Mouse (Mus musculus): ENCODE measurements around the gene Maff.

The Maff gene

DNA sequence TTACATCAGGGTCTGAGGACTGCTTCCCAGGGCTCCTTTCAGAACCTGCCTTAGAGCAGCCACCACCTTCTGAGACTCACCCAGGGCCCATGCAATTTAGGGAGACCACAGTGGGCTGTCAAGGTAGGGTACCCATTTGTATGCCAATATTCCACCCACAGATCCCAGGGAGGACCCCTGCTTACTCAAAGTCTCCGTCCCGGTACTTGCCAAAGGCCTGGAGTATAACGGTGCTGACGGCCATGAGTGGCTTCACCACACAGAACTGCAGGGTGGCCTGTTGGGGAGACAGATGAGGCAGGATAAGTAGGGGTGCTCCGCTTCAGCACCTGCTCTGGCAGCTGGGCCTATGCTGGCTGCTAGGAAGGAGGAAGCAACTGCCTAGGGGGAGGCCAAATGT is 20.0 kb downstream of the Maff start:
- DNase-seq: peak; percentile 47

DNA sequence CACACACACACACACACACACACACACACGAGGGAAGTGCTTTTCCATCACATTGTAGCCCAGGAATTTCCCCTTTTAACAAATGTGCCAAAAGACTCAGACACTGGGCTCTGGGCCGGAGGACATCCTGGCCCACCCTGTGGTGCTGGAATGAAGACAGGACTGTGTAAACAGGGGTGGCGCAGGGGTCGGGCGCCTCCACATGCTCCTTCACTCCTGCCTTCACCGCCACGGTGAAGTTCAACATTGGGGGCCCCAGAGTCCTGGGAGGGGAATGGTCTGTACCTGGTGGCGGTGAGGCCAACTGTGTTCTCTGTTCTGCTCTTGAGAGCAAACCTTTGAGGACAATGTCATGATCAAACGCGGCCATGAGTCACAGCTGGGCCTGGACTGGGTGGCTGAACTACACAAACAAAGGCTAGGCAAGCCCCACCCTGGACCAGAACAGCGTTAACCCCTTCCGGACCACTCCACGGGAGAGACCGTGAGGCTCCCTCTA is 21.9 kb downstream of the Maff start:
- no peak for DNase-seq

DNA sequence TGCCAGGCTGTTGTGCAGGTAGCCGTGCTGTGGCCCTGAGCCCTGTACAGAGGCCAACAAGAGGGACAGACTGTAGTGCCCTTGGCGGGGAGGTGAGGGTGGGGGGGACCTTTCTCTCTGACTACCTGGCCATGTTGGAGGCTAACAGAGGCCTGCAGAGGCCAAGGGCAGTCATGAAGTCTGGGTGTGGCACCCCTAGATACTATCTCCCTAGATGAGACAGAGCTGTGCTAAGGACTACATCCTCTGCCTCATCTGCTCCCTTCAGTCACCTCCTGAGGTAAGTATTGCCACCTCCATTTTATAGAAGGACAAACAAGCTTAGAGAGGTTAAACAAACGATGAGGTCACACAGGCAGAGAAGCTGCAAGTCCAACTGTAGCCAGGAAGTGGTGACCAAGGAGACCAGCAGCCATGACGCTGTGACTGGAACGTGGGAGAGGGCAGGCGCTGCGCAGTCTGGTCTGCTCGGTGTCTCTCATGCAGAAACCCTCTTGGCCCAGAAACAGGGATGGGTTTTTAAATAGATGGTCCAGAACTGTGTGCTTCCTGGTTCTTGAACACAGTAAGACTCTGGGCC is 22.5 kb downstream of the Maff start:
- no peak for DNase-seq

DNA sequence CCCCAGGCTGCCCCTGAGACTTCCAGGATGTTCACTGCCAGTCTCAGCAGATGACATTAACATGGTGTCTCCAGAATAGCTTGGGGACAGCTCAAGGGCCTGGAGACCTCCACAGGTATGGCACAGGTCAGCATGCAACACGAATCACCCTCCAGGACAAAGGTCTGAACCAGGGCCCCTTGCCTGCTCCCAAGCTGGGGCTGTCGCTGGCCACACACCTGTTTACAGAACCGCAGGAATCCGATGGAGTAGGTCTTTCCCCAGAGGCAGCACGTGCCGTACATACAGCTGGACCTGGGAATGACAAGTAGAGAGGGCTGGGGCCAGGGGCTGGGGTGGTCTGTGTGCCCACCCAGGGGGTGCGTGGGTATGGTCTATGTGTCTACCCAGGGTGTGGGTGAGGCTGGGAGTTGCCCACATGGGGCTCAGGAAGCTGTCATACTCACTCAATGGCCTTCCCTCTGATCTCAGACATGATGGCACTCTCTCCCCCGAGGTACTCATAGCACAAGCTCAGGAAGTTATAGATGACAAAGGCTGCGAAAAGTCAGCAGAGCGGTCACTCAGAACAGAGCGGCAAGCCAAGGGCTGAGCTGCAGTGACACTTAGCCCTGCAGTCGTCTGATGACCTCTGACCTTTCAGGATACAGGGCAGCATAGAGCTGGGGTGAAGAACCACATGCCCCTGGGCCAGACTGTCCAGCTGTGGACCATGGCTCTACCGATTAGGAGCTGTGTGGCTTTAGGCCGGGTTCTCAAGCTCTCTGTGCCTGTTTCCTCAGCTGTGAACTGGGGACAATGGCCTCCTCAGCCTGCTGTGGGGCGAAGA is 23.2 kb downstream of the Maff start:
- no peak for DNase-seq

DNA sequence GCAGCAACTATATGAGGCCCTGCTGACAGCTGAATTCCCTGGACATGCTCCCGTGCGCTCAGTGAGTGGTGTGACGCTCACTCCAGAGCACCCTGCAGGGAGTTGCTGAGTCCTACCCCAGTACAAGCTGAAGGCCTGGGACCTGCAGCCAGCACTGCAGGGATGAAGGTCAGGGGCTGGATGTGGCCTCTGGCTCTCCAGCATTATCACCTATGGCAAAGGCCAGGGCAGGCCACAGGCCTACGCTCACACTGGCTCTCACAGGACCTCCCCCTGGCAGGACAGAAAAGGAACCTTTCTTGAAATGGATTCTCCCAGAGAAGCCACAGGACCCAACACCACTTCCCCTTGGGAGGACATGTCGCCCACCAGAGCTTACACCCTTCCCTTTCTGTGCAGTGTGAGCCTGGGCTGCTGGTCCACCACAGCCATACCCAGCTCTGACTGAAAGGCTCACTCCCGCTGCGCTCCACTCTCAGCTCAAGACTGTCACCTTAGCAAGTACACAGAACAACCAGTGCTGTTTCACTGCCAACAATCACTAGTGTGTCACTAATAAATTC is 23.9 kb downstream of the Maff start:
- DNase-seq: no peak

DNA sequence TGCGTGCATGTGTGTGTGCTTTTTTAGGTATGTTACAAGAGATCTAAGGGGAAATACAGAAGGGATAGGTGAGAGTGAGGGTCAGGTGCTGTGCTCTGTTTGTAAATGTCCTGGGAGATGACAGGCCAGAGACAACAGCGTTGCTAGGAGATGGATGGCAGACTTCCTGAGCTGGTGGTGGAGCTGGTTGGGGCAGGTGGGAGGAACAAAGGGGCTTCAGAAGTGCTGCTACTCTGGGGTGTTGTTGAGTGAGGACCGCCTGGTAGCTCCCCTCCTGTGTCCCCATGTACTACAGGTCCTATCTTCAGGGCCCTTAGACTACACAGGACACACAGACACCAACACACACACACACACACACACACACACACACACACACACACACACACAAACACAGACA is 28.3 kb downstream of the Maff start:
- DNase-seq: peak; percentile 70

DNA sequence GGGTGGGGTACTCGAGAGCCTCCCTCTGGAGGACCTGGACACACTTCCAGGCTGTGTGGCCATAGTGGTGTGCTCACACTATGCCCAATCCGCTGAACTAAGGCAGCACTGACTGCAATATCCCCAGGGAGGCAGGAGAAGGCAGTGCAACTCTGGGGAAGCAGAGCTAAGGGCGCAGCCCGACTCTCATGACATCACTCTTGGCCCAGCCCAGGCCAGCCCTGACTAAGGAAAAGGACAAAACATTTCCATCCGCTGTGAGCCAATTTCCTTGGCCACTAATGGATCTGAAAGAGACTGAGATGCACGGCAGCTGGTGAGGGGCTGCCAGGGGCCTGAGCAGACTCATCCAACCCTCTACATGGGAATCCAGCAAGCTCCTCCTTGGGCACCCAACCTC is 31.3 kb downstream of the Maff start:
- no peak for DNase-seq

DNA sequence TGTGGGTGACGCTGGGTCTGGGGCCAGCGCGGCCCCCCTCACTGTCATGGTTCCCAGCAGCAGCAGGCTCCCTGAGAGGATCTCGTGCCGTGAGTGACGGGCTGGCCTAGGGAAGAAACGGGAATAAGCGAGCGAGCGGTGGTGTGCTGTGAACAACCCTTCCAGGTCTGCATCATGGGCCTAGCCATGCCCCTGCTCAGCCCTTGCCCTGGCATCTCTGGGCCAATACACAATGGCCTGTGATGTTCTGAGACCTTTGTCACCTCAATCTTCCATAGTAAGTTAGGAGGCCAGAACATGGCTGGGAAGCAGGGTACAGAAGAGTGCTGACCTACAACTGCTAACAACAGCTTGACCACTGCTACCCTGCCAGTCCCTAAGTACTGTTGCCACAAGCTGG is 32.2 kb downstream of the Maff start:
- DNase-seq: no peak

DNA sequence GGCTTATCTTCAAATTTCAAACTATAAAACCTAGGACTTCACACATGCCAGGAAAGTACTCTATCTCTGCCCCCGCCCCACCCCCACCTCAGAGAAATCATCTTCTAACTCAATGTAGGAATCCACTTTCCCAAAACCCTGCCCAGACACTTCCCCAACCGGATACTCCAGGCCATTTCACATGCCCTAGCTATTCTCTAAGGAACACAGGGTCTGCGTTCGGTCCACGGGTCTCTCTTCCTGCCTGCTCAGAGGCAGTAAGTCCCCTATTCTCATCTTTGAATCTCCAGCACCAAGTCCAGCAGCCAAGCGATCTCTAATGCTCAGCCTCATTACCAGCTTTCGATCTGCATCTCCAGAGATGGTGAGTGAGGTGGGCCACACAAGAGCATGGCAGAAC is 33.2 kb downstream of the Maff start:
- no peak for DNase-seq

DNA sequence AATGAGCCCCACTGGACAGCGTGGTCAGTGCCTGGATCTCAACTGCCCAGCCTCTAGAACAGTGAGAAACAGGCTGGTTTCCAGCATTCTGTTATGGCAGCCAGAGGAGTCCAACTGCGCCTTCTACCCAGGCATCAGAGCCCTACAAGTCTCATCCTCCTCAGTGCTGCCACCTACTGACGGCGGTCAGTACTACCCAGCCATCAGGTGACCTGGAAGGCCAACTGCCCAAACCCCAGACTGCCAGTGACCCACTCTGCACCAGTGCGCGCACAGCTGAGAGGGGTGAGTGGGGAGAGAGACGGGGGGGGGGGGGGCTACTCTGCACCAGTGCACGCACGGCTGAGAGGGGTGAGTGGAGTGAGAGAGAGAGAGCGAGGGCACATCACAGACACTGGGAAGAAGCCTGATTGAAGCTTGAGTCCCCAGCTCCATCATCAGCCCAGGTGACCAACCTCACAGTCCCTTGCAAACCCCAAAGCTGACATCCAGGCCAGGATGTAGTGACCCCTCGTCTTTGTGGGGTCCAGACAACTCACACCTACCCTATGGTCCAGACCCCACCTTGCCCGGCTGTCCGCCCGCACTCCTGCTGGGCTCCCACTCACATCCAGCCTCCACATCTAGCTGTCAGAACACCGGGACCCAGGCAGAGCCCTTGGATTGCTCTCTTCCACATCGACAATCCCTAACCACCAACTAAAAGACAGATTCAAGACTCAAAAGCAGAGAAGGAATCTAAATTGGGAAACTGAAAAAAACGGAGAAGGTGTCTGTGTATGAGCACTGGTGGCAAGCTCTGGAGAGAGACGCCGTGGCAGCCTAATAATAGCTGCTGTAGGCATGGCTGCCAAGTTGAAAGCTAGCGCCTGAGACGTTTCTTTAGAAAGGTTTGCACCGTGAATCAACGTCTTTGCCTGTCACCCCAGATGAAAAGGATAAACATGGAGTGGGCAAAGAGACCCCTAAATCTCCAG is 34.3 kb downstream of the Maff start:
- peak; percentile 82 for DNase-seq

DNA sequence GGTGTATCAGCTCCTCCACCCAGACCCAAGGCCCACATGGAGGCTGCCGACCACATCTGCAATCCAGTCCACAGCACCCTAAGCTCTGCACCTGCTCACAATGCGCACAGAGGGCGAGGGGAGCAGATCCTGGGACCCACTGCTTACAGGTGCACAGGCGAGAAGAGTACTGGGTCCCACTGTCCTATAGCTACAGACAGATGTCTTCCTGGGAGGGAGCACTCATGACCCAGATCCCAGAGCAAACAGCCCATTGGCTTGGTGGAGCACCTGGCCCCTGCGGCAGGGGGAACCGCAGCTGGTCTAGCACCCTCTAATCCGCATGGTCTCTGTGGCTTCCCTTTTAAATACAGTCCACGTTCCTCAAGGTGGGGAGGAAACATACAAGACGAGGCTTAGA is 35.2 kb downstream of the Maff start:
- DNase-seq: peak; percentile 68

DNA sequence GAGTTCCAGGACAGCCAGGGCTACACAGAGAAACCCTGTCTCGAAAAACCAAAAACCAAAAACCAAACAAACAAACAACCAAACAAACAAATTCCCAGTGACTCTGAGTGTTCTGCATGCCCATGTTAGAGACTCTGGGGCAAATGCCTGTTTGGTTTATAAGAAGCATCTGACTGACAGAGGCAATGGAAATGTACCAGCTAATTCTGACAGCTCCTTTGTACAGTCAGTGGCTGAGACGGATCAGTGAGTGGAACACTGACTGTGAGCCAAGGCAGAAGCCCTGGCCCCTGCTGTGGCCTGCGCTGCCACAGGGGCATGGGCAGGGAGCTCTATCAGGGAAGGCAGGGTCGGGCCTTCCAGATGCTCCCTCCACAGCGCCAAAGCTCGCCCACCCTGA is 40.7 kb downstream of the Maff start:
- DNase-seq: no peak

DNA sequence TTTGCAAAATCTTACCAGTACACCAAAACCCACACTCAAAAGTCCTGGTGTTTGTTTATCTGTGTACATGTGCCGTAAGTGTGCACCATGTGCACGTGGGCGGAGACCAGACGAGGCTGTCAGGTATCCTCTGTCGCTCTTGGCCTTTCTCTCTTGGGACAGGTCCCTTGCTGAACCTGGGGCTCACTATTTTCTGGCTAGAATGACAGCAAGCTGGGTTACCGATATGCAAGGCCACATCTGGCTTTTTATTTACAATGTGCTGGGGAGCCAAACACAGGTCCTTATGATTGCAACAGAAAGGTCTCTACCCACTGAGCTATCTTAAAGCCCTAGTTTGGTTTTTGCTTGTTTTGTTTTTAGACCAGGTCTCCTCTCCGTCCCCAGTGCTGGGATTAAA is 41.2 kb downstream of the Maff start:
- no peak for DNase-seq

DNA sequence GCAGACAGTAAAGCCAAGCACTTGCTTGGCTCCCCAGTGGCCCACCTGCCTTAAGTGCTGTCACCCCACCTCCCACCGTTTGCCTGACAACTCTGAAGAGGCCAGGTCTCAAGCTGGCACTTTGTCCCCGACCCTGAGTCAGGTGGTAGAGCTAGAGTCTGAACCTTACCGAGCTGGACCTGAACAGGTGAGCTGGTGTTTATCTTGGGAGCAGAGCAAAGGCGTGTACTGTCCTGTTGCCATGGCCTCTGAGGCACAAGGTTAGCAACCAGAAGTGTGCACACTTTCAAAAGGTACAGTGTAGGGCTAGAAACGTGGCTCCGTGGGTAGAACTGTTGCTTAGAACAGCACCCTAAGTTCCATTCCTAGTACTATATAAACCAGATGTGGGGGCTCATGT is 41.8 kb downstream of the Maff start:
- DNase-seq: no peak

DNA sequence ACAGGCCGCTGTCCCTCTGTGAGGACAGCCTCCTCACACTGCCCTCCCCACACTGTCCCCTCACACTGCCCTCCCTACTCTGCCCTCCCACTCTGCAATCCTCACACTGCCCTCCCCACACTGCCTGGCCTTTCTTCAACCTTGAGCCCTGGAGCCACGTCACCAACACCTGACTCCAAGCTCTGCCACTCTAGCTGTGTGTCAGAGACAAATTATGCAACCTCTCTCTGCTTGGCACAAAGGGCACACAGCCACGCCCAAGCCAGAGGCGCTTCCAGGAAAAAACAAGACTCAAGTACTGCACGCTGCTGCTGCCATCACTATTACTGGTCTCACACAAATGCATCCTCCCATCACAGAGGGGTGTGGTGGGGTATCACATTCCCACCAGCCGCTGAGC is 44.0 kb downstream of the Maff start:
- DNase-seq: no peak

DNA sequence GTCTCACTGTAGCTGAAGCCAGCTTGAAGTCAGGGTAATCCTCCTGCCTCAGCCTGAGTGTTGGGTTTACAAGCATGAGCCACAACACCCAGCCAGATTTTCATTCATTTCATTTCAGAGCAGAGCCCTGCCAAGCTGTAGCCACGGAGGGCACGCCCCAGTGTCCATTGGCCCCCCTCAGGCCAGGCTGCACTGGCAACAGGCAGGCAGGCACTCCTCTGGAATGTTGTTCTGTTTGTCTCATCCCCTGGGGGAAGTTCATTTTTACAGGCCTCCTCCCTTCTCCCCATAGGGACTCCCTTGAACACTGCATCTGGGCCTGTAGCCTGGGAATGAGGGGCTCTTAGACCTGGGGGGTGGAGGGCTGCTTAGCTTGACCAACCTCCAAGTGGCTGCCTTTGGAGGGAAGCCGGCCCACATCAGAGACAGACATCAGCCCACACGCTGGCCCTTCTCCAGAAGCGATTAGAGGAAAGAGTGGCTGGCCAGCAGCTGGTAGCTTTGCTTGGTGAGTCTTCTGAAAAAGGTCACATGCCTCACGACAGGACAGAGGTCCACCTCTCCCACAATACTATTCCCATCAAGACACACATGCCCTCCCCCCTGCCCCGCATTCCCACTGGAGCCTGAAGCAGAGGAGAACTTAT is 45.1 kb downstream of the Maff start:
- DNase-seq: no peak

DNA sequence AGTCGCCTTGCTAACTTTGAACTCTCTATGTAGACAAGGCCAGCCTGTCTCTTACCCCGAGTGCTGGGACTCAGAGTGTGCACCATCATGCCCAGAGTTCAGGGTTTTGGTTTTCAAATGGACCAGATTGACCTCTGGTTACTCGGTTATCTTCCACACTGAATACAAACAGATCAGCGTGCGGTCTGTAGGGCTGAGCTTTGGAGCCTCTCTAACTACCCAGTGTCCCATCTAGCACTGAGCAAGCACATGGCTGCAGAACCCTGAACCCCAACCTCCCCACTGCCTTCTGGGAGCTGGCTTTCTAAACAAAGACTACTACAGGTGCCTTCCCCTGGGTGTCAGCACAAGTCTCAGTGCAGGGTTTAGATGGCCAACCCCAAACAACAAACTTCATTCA is 46.1 kb downstream of the Maff start:
- no peak for DNase-seq

DNA sequence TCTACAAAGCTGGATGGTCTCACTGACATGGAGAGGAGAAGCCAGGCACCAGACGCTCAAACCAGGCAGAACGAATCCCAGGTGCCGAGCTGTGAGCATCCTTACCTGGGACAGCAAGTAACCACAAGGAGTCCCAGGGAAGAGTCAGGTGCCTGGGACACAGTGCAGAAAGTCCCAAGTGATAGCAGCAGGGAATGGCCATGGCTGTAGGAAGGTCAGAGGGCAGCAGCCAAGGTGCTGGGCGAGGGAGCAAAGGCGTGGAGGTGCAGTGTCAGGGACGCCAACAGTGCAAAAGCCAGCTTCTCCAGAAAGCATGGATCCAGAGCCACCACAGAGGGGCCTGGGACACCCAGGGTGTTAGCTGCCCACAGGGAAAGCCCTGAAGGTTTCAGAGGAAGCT is 46.7 kb downstream of the Maff start:
- DNase-seq: no peak

DNA sequence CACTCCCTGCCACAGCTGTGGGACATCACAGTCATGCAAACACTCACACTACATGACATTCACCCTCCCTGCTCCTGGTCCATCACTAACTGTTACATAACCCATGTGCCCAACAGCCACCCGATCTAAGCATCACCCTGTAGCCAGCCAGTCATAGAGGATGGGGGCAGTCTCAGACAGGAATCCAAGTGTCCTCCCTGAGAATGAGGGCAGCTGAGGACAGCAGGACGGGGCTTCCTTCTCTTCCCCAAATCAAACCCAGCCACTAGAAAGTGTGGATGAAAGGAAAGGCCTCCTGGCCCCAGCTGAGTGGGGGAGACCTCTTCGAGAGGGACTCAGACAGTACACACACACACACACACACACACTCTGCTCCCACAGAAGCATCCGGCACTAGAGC is 48.4 kb downstream of the Maff start:
- DNase-seq: no peak

DNA sequence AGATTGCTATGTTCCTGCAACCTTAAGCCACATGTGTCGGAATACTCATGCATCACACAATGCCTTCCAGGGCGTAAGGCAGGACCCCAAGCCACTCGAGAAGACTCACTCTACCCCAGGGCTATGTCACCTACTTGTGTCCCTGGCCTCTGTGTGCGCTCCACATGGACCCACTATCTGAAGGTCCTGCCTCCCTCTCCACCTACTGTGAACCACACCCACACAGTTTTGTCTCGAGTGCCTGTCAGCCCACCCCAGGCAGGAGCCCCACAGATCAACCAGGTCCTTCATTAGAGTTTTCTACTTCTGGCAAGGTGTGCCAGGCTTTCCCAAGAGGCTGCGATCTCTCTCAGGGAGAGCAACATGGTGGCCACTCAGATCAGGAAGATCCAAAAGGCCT is 48.9 kb downstream of the Maff start:
- no peak for DNase-seq

DNA sequence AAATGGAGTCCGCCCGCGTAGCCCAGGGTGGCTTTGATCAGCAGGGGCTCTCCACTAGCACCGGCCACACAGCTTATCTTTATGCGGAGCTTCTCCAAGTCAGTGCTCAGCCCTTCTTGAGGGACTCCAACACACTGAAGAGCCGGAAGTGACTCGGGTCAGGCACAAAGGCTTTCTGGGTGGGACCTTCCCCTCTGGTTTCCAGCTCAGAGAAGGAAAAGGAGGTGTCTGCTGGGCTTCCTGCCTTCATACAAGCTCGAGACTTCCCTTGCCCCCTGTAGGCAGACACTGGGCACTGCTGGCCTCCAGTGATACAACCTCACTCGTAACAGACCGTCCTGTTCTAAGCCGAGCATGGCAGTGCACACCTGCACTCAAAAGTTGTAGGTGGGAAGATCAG is 50.3 kb downstream of the Maff start:
- peak; percentile 81 for DNase-seq

DNA sequence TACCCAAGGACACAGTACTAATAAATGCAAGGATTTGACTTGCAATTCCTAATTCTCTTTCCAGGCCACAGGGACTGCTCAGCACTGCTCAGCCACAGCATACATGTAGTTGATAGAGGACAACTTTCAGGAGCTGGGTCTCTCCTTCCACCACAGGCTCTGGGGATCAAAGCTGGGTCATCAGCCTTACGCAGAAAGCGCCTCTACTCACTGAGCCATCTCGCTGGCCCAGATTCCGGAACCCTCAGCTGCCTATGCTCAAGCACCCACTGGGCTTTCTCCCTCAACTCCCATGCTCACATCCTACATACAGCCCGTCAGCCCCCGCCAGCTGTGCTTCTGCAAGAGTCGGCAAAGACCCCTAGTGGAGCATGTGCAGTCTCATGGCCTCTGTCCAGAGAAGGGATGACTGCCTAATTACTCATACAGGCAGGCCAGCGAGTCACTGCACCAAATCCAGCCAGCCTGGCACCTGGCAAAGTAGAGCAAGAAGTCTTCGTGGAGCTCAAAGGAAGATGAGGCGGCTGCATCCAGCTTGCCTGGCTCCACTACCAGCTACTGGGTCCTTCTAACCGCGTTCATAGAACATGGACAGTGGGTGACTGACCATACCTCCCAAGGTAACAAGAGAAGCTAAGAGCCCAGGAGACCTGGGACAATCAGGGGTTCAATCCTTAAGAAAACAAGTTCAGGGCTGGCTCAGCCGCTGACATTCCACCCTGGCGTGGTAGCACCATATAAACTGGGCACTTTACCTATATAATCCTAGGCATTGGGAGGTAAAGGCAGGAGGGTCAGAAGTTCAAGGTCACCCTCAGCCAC is 53.0 kb downstream of the Maff start:
- DNase-seq: no peak
